Mouse (Mus musculus): Measurements from ENCODE around the gene Olfr678. TPM values are rescaled to one million over a fixed set of nuclear protein-coding genes. Genes with fewer than 3 reads are reported as not detected.
A peak's percentile ranks its signal among the peaks of the same experiment; 100 is the strongest.
"Not testable (repeated sequence)": the region's sequence is repeated elsewhere in the genome, so short reads cannot be mapped to it uniquely, and the experiment has no call there.

The Olfr678 gene
- polyA plus RNA-seq (2016; fragmentation: Nextera tagmentation; extraction: Ambion mirVana): not detected in 2 replicates

DNA sequence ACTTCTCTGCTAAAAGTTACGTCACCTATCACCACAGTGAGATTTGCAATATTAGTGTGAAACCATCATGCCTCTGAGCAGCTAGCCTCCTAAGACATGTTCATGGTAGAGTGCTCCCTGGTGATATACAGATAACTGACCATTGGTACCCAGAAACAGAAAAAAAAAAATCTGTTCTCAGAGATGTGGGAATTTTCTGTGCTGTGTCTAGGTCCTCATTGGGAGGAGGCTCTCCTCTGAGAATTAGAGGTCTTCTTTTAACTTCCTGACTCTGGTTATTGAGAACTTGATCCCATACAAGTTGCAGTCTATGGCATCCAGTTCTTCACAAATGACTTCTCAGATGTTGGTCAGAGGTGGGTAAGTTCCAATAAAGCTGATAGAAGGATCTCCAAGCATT, at the start of gene Olfr678:
Olfr678 (plus strand) TSS at position 301 of the 400 bp plus-strand sequence.
- 92% methylated on average over 1 of the region's 1 CpGs for WGBS
- H3K27ac ChIP-seq: no peak within 1 kb of the TSS
- H3K4me1 ChIP-seq: no peaks in the 10 kb centered on the region
- H3K36me3 ChIP-seq: no peaks in the 10 kb centered on the region
- H3K4me3 ChIP-seq: no peak within 1 kb of the TSS
- no peaks in the 10 kb centered on the region for H3K27me3 ChIP-seq
- no peak within 1 kb of the TSS for H3K4me2 ChIP-seq (replicated peaks)
- no peak within 1 kb of the TSS for H3K9ac ChIP-seq
- no peaks in the 10 kb centered on the region for H3K9me3 ChIP-seq
- ATAC-seq (ENCODE audit: insufficient number of reproducible peaks, insufficient read depth, low FRiP score, low TSS enrichment): no peak

GRCm38 (mm10) chr7:105022530-105022929, 41.7 kb upstream of the Olfr678 start:
- Histone ChIP-seq H3K27me3 (no peaks in the 10 kb centered on the region), H3K9ac (no peak overlapping the region), H3K4me3 (no peak overlapping the region), H3K4me1 (no peaks in the 10 kb centered on the region), H3K36me3 (no peaks in the 10 kb centered on the region), H3K27ac (no peak overlapping the region), H3K4me2 (replicated peaks) (no peak overlapping the region), H3K9me3 (no peaks in the 10 kb centered on the region)
- 47% methylated on average over 1 of the region's 1 CpGs for WGBS
- ATAC-seq (ENCODE audit: insufficient number of reproducible peaks, insufficient read depth, low FRiP score, low TSS enrichment): no peak

GRCm38 (mm10) chr7:105028360-105028759, 35.9 kb upstream of the Olfr678 start, which contains the start of gene Olfr675:
Olfr675 (minus strand) TSS chr7:105028460.
- Histone ChIP-seq H3K4me3 (no peak within 1 kb of the TSS), H3K36me3 (no peaks in the 10 kb centered on the region), H3K27me3 (no peaks in the 10 kb centered on the region), H3K27ac (peak within 1 kb of the TSS; percentile 54; the same call in 1 of the 2 replicates), H3K9ac (no peak within 1 kb of the TSS), H3K9me3 (no peaks in the 10 kb centered on the region), H3K4me1 (no peaks in the 10 kb centered on the region), H3K4me2 (replicated peaks) (no peak within 1 kb of the TSS)
- WGBS: 64% methylated on average over 1 of the region's 1 CpGs
- ATAC-seq (ENCODE audit: insufficient number of reproducible peaks, insufficient read depth, low FRiP score, low TSS enrichment): no peak

DNA sequence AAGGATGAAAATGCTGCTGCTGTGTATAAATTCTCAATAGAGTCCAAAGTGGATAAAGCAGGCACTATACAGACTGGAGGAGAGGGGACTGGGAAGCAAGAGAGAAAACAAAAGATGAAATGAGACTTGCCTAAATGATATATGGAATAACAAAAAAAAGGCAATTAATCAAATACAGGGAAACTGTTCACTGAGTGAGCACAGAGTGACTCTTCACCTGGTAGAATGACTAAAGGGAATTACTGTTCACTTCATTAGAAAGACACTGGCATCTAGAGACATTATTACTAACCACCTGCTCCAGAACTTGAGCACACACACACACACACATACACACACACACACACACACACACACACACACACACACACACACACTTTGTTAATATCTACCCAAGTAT, 31.9 kb upstream of the Olfr678 start, which contains the start of gene Olfr676:
Olfr676 (plus strand) TSS at position 301 of the 400 bp plus-strand sequence.
- Histone ChIP-seq H3K4me2 (replicated peaks) (no peak within 1 kb of the TSS), H3K9ac (no peak within 1 kb of the TSS), H3K27ac (no peak within 1 kb of the TSS), H3K9me3 (no peaks in the 10 kb centered on the region), H3K27me3 (no peaks in the 10 kb centered on the region), H3K4me1 (no peaks in the 10 kb centered on the region), H3K36me3 (no peaks in the 10 kb centered on the region), H3K4me3 (no peak within 1 kb of the TSS)
- ATAC-seq (ENCODE audit: insufficient number of reproducible peaks, insufficient read depth, low FRiP score, low TSS enrichment): no peak

DNA sequence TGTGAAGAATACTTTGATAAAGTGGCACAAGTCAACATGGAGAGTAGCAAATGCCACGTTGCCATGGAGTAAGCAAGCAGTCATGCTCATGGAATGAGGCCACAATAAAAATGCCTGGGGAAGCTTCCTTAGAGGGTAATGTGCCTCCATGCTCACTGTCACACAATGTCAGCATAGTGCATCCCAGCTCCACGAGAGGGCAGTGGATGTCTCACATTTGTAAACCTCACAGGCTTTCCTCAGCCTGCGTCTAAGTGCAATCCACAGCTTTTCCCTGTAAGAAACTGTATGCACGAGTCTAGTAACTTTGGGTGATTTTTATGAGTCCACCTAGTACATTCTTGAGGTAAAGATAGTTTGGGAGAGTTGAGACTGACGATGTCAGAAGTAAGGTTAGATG, 30.4 kb upstream of the Olfr678 start:
- H3K27me3 ChIP-seq; H3K9me3 ChIP-seq; H3K27ac ChIP-seq; H3K4me1 ChIP-seq; H3K36me3 ChIP-seq; ATAC-seq (ENCODE audit: insufficient number of reproducible peaks, insufficient read depth, low FRiP score, low TSS enrichment); H3K4me2 ChIP-seq (replicated peaks); H3K9ac ChIP-seq; H3K4me3 ChIP-seq: not testable (repeated sequence)
- 62% methylated on average over 5 of the region's 5 CpGs for WGBS

DNA sequence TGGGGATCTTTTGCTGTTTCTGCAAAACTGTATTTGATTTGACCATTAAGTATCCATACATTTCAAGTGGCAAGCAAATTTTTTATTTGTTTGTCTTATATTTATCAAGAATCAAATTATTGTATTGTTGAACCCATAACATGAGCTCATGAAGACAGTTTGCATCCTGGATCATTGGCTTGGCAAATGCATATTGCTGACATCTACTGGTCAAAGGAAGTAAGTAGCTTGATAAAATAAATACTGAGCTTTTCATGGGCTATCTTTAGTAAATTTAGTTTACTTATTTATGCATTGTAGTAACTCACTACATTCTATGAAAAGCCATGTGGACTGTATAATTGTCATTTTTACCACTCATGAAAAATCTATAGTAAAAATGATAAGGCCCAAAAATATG, 5.3 kb upstream of the Olfr678 start:
- Histone ChIP-seq H3K9me3 (no peaks in the 10 kb centered on the region), H3K4me1 (no peaks in the 10 kb centered on the region), H3K36me3 (no peaks in the 10 kb centered on the region), H3K9ac (no peak overlapping the region), H3K4me2 (replicated peaks) (no peak overlapping the region), H3K4me3 (no peak overlapping the region), H3K27ac (no peak overlapping the region), H3K27me3 (no peaks in the 10 kb centered on the region)
- ATAC-seq (ENCODE audit: insufficient number of reproducible peaks, insufficient read depth, low FRiP score, low TSS enrichment): no peak

DNA sequence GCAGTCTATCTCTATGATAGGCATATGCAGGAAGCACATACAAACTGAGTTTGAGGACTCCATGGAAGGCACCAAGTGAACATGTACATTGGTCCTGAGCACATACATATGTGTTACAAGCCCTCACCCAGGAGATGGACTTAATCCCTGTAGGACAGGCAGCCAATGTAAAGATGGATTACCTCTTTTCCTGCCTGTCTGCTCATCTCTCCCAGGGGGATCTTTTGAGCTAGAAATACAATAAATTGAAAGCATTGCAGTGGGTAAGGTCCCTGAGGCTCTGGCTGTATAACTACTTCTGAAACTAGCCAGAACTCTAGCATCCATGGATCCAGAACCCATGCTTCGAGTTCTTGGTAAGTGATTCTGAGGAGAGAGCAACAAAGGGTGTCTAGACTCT, 16.6 kb downstream of the Olfr678 start, which contains the start of gene Olfr679:
Olfr679 (plus strand) TSS at position 301 of the 400 bp plus-strand sequence.
- no peak for ATAC-seq (ENCODE audit: insufficient number of reproducible peaks, insufficient read depth, low FRiP score, low TSS enrichment)
- Histone ChIP-seq H3K36me3 (no peaks in the 10 kb centered on the region), H3K27me3 (no peaks in the 10 kb centered on the region), H3K4me3 (no peak within 1 kb of the TSS), H3K4me1 (no peaks in the 10 kb centered on the region), H3K4me2 (replicated peaks) (no peak within 1 kb of the TSS), H3K9ac (no peak within 1 kb of the TSS), H3K27ac (no peak within 1 kb of the TSS), H3K9me3 (no peaks in the 10 kb centered on the region)
- 59% methylated on average over 1 of the region's 1 CpGs for WGBS

- not testable (repeated sequence) for H3K27ac ChIP-seq; H3K9ac ChIP-seq; ATAC-seq (ENCODE audit: insufficient number of reproducible peaks, insufficient read depth, low FRiP score, low TSS enrichment); H3K4me3 ChIP-seq; H3K4me2 ChIP-seq (replicated peaks); H3K27me3 ChIP-seq; H3K4me1 ChIP-seq; H3K9me3 ChIP-seq; H3K36me3 ChIP-seq
Measured at GRCm38 (mm10) chr7:105092717-105093116, 28.4 kb downstream of the Olfr678 start, which contains the start of gene Olfr680-ps1. Olfr680-ps1 (minus strand) TSS chr7:105092817.

DNA sequence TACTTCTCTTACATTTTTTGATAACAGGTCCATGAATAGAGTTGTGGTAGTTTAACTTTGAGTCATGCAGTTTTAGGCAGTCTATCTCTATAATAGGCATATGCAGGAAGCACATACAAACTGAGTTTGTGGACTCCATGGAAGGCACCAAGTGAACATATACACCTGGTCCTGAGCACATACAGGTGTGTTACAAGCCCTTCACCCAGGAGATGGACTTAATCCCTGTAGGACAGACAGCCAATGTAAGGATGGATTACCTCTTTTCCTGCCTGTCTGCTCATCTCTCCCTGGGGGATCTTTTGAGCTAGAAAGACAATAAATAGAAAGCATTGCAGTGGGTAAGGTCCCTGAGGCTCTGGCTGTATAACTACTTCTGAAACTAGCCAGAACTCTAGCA, 52.3 kb downstream of the Olfr678 start, which contains the start of gene Olfr681:
Olfr681 (plus strand) TSS at position 301 of the 400 bp plus-strand sequence.
- Histone ChIP-seq H3K36me3 (no peaks in the 10 kb centered on the region), H3K9ac (no peak within 1 kb of the TSS), H3K4me3 (no peak within 1 kb of the TSS), H3K27me3 (no peaks in the 10 kb centered on the region), H3K9me3 (no peaks in the 10 kb centered on the region), H3K4me2 (replicated peaks) (no peak within 1 kb of the TSS), H3K4me1 (no peaks in the 10 kb centered on the region), H3K27ac (no peak within 1 kb of the TSS)
- ATAC-seq (ENCODE audit: insufficient number of reproducible peaks, insufficient read depth, low FRiP score, low TSS enrichment): no peak

Other genes with a start within 250 kb of the Olfr678 start
- not detected in 2 replicates for gene Usp17lb, start 221.9 kb upstream of the Olfr678 start, polyA plus RNA-seq (2016; fragmentation: Nextera tagmentation; extraction: Ambion mirVana)
- gene Usp17la, start 207.5 kb upstream of the Olfr678 start, polyA plus RNA-seq (2016; fragmentation: Nextera tagmentation; extraction: Ambion mirVana): not detected in 2 replicates
- not detected in 2 replicates for gene Olfr665, start 186.4 kb upstream of the Olfr678 start, polyA plus RNA-seq (2016; fragmentation: Nextera tagmentation; extraction: Ambion mirVana)
- not detected in 2 replicates for gene Olfr666, start 168.5 kb upstream of the Olfr678 start, polyA plus RNA-seq (2016; fragmentation: Nextera tagmentation; extraction: Ambion mirVana)
- gene Olfr667, start 143.0 kb upstream of the Olfr678 start, polyA plus RNA-seq (2016; fragmentation: Nextera tagmentation; extraction: Ambion mirVana): not detected in 2 replicates
- gene Olfr668, start 136.4 kb upstream of the Olfr678 start, polyA plus RNA-seq (2016; fragmentation: Nextera tagmentation; extraction: Ambion mirVana): not detected in 2 replicates
- not detected in 2 replicates for gene Olfr669, start 130.2 kb upstream of the Olfr678 start, polyA plus RNA-seq (2016; fragmentation: Nextera tagmentation; extraction: Ambion mirVana)
- gene Olfr670, start 101.9 kb upstream of the Olfr678 start, polyA plus RNA-seq (2016; fragmentation: Nextera tagmentation; extraction: Ambion mirVana): not detected in 2 replicates
- not detected in 2 replicates for gene Olfr671, start 85.3 kb upstream of the Olfr678 start, polyA plus RNA-seq (2016; fragmentation: Nextera tagmentation; extraction: Ambion mirVana)
- gene Olfr672, start 62.4 kb upstream of the Olfr678 start, polyA plus RNA-seq (2016; fragmentation: Nextera tagmentation; extraction: Ambion mirVana): not detected in 2 replicates
- gene Olfr675, start 36.0 kb upstream of the Olfr678 start, polyA plus RNA-seq (2016; fragmentation: Nextera tagmentation; extraction: Ambion mirVana): not detected in 2 replicates
- not detected in 2 replicates for gene Olfr676, start 31.8 kb upstream of the Olfr678 start, polyA plus RNA-seq (2016; fragmentation: Nextera tagmentation; extraction: Ambion mirVana)
- not detected in 2 replicates for gene Olfr677, start 13.1 kb upstream of the Olfr678 start, polyA plus RNA-seq (2016; fragmentation: Nextera tagmentation; extraction: Ambion mirVana)
- not detected in 2 replicates for gene Olfr679, start 16.7 kb downstream of the Olfr678 start, polyA plus RNA-seq (2016; fragmentation: Nextera tagmentation; extraction: Ambion mirVana)
- not detected in 2 replicates for gene Olfr680-ps1, start 28.3 kb downstream of the Olfr678 start, polyA plus RNA-seq (2016; fragmentation: Nextera tagmentation; extraction: Ambion mirVana)
- gene Olfr681, start 52.4 kb downstream of the Olfr678 start, polyA plus RNA-seq (2016; fragmentation: Nextera tagmentation; extraction: Ambion mirVana): not detected in 2 replicates
- gene Olfr683, start 82.5 kb downstream of the Olfr678 start, polyA plus RNA-seq (2016; fragmentation: Nextera tagmentation; extraction: Ambion mirVana): not detected in 2 replicates
- not detected in 2 replicates for gene Olfr684, start 99.2 kb downstream of the Olfr678 start, polyA plus RNA-seq (2016; fragmentation: Nextera tagmentation; extraction: Ambion mirVana)
- not detected in 2 replicates for gene Olfr685, start 121.5 kb downstream of the Olfr678 start, polyA plus RNA-seq (2016; fragmentation: Nextera tagmentation; extraction: Ambion mirVana)
- gene Olfr686, start 143.0 kb downstream of the Olfr678 start, polyA plus RNA-seq (2016; fragmentation: Nextera tagmentation; extraction: Ambion mirVana): not detected in 2 replicates
- not detected in 2 replicates for gene Olfr688, start 223.6 kb downstream of the Olfr678 start, polyA plus RNA-seq (2016; fragmentation: Nextera tagmentation; extraction: Ambion mirVana)
- not detected in 2 replicates for gene Olfr689, start 246.7 kb downstream of the Olfr678 start, polyA plus RNA-seq (2016; fragmentation: Nextera tagmentation; extraction: Ambion mirVana)

Measured in embryonic facial prominence, embryonic 12.5 days (tissue).